Mouse (Mus musculus) CH12F3 (cell line): ENCODE data around the gene Enc1.

Experiments used
- in situ Hi-C: fragments of 300-500 bp; cut with MboI; formaldehyde crosslinking; loops from 2 replicates; pipeline ENCODE4 v1.14.3; 2020; ENCODE audit warnings: low sequenced_read_pairs

Gene Enc1

GRCm38 (mm10) chr13:97282911-97283281 lies 42.0 kb downstream of the Enc1 start:
- in situ Hi-C loops = no loop called here

DNA sequence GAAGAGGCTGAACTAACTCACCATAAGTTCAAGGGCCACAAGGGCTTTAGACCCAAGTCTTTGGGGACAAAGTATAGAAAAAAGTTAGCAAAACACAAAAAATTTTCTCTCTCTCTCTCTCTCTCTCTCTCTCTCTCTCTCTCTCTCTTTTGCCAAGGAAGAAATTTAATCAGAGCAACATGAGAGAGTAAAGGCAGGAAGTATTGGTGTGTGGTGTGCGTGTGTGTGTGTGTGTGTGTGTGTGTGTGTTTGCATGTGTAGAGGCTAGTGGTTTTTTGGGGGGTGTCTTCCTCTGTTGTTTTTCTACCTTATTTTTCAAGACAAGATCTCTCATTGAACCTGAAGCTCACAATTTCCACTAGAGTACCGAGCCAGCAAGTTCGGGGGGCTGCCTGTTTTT lies 46.1 kb downstream of the Enc1 start:
- in situ Hi-C loops = no loop called here

GRCm38 (mm10) chr13:97290747-97291146 lies 49.8 kb downstream of the Enc1 start:
- in situ Hi-C loops = no loop called here

DNA sequence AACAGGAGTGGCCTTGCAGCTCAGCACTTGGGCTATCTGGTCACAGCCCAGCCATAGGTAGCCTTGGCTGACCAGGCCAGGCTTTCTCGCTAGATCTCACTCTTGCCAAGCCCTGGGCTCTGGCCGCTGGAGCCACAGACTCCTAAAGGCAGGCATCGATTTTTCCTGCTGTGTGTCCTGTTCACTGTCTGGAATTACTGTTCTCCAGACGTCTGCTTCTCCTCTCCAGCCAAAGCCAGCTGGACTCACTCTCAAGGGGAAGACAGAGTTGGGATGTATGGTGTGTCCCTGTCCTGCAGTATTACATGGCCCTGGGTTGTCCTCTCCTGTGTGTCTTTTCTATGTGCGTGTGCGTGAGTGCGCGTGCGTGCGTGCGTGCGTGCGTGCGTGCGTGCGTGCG lies 50.4 kb downstream of the Enc1 start:
- in situ Hi-C loops = no loop called here

GRCm38 (mm10) chr13:97292026-97292425 lies 51.1 kb downstream of the Enc1 start:
- in situ Hi-C loops = no loop called here

DNA sequence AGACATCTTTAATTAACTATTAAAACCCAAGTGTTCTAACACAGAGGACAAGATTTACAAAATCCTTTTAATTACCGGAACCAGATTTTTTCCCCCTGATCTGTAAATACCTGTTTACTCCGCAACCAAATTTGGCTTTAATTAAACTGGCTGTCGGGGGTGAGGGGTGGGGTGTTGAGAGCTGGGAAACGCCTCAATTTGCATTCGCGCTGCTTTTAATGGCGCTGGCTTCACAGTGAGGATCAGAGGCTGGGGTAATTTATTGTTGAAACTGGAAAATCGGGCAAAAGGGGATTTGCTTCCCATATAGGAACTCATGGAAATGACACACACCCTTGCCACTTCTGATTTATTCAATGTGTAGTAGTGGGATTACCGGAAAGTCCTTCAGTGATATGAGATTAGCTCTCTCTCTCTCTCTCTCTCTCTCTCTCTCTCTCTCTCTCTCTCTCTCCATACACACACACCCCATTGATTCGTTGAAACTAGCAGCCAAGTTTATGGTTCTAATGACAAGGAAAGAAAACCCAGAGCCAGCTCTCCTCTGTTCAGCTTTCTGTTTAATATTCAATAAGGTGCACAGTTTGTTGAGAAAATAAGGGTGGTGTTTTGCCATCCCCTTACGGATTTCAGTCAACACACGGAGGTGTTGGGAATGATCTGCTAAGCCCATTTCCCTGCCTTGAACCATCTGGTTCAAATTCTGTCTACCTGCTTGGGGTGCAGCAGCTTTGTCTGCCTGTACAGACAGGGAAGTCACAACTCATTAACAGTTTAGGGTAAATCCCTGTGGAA lies 51.7 kb downstream of the Enc1 start:
- in situ Hi-C loops = no loop called here

GRCm38 (mm10) chr13:97295101-97295852 lies 54.4 kb downstream of the Enc1 start:
- in situ Hi-C loops = no loop called here

GRCm38 (mm10) chr13:97295853-97296219 lies 54.9 kb downstream of the Enc1 start:
- in situ Hi-C loops = no loop called here

DNA sequence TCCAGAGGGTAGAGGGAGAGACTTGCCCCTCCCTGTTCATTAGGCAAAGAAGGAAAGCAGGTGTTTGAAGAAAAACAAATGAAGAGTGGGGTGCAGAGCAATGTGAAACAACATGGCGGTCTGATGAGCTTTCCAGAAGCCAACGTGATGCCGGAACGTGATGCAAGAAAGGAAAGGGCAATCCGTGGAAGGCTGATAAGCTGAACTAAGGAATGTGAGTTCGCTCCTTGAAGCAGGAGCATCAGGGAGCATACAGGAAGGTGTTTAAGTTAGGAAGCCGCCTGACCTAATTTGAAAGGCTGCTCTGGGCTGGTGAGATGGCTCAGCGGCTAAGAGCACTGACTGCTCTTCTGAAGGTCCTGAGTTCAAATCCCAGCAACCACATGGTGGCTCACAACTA lies 55.4 kb downstream of the Enc1 start:
- in situ Hi-C loops = no loop called here

GRCm38 (mm10) chr13:97296757-97297156 lies 55.9 kb downstream of the Enc1 start:
- in situ Hi-C loops = no loop called here

GRCm38 (mm10) chr13:97297418-97298050 lies 56.6 kb downstream of the Enc1 start:
- in situ Hi-C loops = no loop called here

GRCm38 (mm10) chr13:97298896-97299295 lies 58.0 kb downstream of the Enc1 start:
- in situ Hi-C loops = no loop called here

- in situ Hi-C loops = no loop called here
Observed at GRCm38 (mm10) chr13:97299877-97300873, 59.3 kb downstream of the Enc1 start.
